Mouse (Mus musculus) bone marrow, adult 2 months (tissue): ENCODE measurements at regions not wholly inside any gene's neighbourhood (a gene's known extent, or its start where the extent isn't known, plus 50 kb on each side); places are given as distances from the start of the nearest gene placed in this dataset.

Experiments used
- H3K27ac ChIP-seq: fragments of 200-500 bp; 2 replicates; pipeline ENCODE4 v1.5.1; 2012; ENCODE audit warnings: low read depth, mild to moderate bottlenecking, control low read depth, inconsistent platforms, low read length; ENCODE audit not compliant: control insufficient read depth, poor library complexity, insufficient read depth
- H3K4me1 ChIP-seq: fragments of 200-500 bp; 2 replicates; pipeline ENCODE4 v1.6.1; 2011; ENCODE audit warnings: low read length; ENCODE audit not compliant: control insufficient read depth, insufficient read depth
- H3K4me3 ChIP-seq: fragments of 200-500 bp; replicated peaks from 2 replicates; pipeline ENCODE3; 2011; ENCODE audit warnings: mild to moderate bottlenecking, low read depth, low read length, control low read depth; ENCODE audit not compliant: control insufficient read depth
- CTCF ChIP-seq: fragments of 200-500 bp; IDR thresholded peaks from 2 replicates; pipeline ENCODE4 v1.5.1; 2011; ENCODE audit warnings: low read length, control low read depth; ENCODE audit not compliant: control insufficient read depth, insufficient read depth
- POLR2A ChIP-seq: fragments of 200-500 bp; IDR thresholded peaks from 2 replicates; pipeline ENCODE4 v1.6.1; 2011; ENCODE audit warnings: low read depth, mild to moderate bottlenecking, control low read depth, low read length, borderline replicate concordance; ENCODE audit not compliant: control insufficient read depth
- WGBS: fragments of 180-500 bp; shearing (Covaris S2); methylation state at CpG from one replicate; pipeline ENCODE4 v1.1.7; 2018; 5-methylcytosine and 5-hydroxymethylcytosine counted together

DNA sequence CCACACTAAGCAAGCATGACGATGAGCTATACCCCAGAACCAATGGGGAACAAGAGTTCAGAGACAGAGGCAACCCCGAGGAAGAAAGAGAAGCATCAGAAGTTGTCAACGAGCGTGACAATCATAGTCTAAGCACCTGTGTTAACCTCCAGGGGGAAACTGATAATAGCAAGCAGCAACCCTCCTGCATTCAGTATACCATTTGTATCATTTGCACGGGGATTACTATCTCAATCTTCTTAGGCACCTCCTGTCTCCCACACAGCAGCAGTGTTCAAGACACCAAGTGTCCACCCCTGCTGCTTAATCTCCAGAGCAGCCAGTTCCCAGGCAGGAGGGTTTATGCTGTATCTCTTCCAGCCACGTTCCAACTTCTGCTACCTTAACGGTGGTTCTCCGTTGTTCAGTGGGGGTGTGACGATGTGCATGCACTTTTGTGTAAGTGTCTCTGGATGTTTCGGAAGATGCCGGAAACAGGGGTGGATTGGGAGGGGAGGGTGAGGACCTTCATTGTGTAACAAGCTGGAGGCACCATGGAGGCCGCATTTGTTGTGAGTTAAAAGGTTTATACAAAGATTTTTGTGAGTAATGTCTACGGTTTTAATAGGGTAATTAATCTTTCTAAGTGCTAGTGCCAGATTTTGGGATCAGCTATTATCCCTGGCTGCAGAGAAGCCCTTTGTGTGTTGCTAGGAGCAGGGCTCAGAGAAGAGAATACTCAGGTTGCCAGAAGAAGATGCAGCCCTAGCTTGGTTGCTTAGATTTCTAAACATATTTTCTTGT is 245.8 kb downstream of the Rnf144b start:
- WGBS, result 80% methylated on average over 13 of the region's 13 CpGs
- no peak for TF ChIP-seq POLR2A
- TF ChIP-seq CTCF, result no peak
- no peak overlapping the region for H3K4me3 ChIP-seq

DNA sequence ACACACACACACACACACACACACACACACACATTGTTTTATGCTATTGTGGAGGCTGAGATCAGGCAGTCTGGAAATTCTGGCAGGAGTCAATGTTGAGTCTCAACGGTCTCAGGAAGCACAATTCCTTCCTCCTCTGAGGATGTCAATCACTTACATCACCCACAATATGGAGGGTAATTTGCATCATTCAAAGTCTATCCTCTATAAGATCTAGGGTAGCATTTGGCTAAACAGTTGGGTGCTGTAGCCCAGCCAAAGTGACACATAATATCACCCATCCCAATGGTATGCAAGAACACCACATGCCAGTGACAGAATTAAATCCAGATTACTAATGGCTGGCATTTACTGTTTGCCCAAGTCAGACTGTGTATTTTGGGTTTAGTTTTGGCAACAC is 252.1 kb downstream of the Rnf144b start:
- H3K27ac ChIP-seq, result no peak overlapping the region
- no peak overlapping the region for H3K4me3 ChIP-seq
- no peaks in the 10 kb centered on the region for H3K4me1 ChIP-seq
- TF ChIP-seq CTCF (no peak), POLR2A (no peak)
- 14% methylated on average over 1 of the region's 1 CpGs for WGBS

More for the DNA sequence above, 245.8 kb downstream of the Rnf144b start:
- no peaks in the 10 kb centered on the region for H3K4me1 ChIP-seq
- H3K27ac ChIP-seq, result no peak overlapping the region

DNA sequence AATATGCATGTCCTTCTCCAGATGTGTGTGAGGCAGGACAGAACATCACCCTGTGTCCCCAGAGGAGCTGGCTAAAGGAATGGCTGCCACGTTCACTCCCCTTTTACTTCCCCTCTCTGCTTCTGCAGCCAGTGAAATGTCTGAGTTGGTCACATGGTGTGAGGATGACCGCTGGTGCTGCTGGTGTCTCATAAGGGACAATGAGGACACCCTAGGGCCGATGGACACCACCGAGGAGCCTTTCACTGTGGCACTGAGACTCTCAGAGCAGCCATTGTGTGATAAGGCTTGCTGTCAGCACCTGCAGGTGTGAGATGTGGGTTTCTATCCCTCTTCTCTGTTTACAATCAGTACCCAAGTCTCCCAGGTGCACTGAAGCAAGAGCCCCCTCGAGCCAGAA is 268.6 kb downstream of the Rnf144b start:
- Histone ChIP-seq H3K4me3 (no peak overlapping the region), H3K4me1 (no peaks in the 10 kb centered on the region), H3K27ac (no peak overlapping the region)
- 58% methylated on average over 5 of the region's 5 CpGs for WGBS
- TF ChIP-seq POLR2A (no peak), CTCF (no peak)

DNA sequence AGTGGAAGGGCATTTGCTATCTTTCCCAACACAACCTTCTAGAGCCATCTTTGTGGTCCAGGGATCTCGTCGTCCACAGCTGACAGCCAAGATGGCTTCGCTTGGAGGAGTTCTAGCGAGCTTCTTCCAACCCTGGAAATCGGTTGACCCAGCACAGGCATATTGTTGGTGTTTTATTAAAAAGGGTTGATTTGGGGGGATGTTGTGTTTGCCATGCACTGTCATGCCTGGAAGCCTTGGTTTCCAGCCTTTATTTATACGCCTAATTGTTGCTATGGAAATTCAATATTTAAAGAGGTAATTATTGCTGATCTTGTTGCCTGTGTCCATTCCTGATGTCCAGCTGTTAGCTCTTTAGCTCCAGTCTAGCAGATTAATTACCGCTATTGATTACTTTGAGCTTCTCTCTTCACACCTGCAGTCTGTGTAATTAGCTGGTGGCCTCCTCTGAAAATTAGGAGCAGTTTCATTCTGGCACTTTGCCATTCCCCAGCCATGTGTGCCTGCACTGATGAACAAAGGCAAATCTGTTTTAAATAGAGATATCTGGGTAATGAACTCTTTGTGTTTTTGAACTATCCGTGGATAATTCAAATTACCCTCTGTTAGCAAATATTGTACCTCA is 275.4 kb downstream of the Rnf144b start:
- Histone ChIP-seq H3K4me1 (no peaks in the 10 kb centered on the region), H3K27ac (no peak overlapping the region), H3K4me3 (no peak overlapping the region)
- TF ChIP-seq POLR2A, result no peak
- no peak for TF ChIP-seq CTCF
- WGBS, result 86% methylated on average over 8 of the region's 8 CpGs

DNA sequence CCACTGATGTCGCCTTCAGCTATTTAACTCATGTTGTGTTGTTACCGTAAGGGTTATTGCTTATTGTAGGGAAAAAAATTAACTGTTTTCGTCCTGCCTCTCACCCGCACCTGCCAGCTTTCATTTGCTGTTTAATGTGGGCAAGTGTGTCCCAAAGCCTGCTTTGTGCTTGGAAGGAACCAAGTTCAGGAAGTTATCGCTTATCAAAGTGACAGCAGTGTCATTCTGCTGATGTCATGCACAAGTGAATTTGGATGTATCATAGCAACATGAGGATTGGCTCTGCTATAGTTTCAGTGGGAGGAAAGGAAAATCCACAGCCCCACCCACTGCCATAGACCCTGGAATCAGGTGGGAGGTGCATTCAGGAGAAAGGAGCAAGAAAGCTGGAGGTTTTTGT is 276.5 kb downstream of the Rnf144b start:
- 73% methylated on average over 5 of the region's 5 CpGs for WGBS
- Histone ChIP-seq H3K4me1 (no peaks in the 10 kb centered on the region), H3K27ac (no peak overlapping the region), H3K4me3 (no peak overlapping the region)
- TF ChIP-seq CTCF (no peak), POLR2A (no peak)

DNA sequence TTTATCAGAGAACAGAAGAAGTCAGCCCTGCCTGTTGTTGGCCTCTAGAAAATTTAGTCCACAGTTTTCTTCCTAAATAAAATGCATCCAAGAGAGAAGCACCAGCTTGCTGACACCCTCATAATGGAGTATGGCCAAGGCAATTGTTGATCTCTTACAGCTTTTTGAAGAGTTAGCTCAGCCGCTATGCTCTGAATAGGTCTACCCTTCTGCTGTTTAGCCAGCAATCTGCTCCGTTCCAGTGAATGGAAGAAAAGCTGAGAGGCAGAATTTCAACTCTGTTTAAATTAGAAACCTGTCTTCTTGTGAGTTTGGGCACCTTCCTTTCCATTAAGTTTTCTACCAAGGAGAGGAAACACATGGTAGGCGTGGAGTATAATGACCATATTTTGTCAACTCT is 290.8 kb downstream of the Rnf144b start:
- TF ChIP-seq CTCF (no peak), POLR2A (no peak)
- no peaks in the 10 kb centered on the region for H3K4me1 ChIP-seq
- no peak overlapping the region for H3K4me3 ChIP-seq
- H3K27ac ChIP-seq, result no peak overlapping the region
- 82% methylated on average over 3 of the region's 3 CpGs for WGBS

DNA sequence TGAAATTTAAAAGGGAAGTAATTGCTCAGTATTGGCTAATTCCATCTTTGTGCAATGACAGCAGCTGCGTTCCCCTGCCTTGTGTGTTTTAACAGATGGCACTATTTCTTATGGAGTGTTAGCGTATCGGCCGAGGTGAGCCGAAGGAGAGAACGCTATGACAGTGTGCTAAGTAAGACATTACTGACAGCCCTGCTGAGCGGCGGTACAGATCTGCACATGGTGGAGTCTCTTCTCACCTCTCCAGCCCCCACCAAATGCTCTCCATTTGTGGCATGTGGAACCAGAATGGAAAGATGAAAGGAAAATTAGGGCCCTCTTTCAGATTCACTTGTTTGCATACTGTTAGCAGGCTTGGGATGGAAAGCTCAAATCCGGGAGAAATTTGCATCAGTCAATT is 291.5 kb downstream of the Rnf144b start:
- H3K4me1 ChIP-seq, result no peaks in the 10 kb centered on the region
- WGBS, result 75% methylated on average over 9 of the region's 9 CpGs
- TF ChIP-seq POLR2A (no peak), CTCF (no peak)
- H3K4me3 ChIP-seq, result no peak overlapping the region
- no peak overlapping the region for H3K27ac ChIP-seq

DNA sequence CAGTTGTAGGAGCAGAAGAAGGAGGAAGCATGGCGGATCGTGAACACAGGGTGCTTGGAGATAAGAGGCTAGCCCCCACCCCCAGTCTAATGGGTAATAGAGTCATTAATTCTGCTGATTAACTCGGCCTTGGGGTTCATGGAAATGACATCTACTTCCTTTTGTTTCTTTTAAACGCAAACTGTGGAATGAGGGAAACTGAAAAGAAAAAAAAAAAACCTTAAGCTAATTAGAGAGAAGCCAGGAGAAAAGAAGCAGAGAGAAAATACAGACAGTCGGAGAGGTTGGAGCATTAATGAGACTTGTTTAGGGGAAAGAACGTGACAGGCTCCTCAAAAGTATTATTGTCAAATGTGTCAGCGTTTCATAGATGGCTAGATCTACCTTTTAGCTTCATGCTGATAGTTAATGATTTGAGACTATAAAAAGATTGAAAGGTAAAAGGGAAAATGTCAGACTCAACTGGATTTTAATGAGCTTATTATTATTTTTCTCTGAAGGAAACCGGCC is 307.5 kb downstream of the Rnf144b start:
- no peak overlapping the region for H3K27ac ChIP-seq
- H3K4me3 ChIP-seq, result no peak overlapping the region
- no peaks in the 10 kb centered on the region for H3K4me1 ChIP-seq
- no peak for TF ChIP-seq POLR2A
- no peak for TF ChIP-seq CTCF
- 45% methylated on average over 8 of the region's 8 CpGs for WGBS

DNA sequence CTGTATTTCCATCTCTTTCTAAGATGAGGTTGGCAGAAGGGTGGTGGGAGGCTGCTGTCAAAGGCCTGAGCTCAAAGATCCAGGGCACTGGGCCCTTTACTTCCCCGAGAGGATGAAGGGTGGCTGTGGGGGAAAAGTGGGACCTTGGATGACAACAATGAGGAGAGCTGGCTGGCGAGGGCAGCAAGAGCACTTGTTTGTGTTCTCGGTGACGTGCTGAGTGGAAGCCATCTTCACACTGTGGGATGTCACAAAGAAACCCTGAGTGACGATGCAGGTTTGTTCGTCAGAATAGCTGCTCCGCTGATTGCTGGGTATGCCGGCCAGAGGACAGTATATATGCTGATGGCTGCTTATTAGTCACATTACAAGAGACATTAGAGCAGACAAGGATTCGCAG is 308.0 kb downstream of the Rnf144b start:
- 83% methylated on average over 9 of the region's 9 CpGs for WGBS
- Histone ChIP-seq H3K27ac (no peak overlapping the region), H3K4me1 (no peaks in the 10 kb centered on the region), H3K4me3 (no peak overlapping the region)
- TF ChIP-seq POLR2A (no peak), CTCF (no peak)
